Mouse (Mus musculus) frontal cortex, adult 2 months (tissue): Measurements from ENCODE around the gene Ptcd3. TPM values are rescaled to one million over a fixed set of nuclear protein-coding genes. Genes with fewer than 3 reads are reported as not detected.
"Not testable (repeated sequence)": the region's sequence is repeated elsewhere in the genome, so short reads cannot be mapped to it uniquely, and the experiment has no call there.

ENCODE experiments used
- DNase-seq, 2 experiments: peaks; one replicate each; pipeline ENCODE4 v3.0.0; 2022; ENCODE audit warnings: low spot score in 1 of 2; ENCODE audit errors: extremely low spot score in 1 of 2
- polyA plus RNA-seq: library from polyadenylated mRNA; depleted of rRNA; stranded (reverse); fragments of >200 nt; gene quantifications from 2 replicates; pipeline ENCODE4 v1.2.3, GENCODE M21; 2012; rRNA removed

Gene Ptcd3
- 52.4 and 54.8 TPM in 2 replicates for polyA plus RNA-seq

GRCm38 (mm10) chr6:71908481-71909381 is at the start of gene Ptcd3, which contains the start of gene Polr1a:
Gene Ptcd3, minus strand, starts transcription at chr6:71908750.
Gene Polr1a, plus strand, starts transcription at chr6:71909053.
- peak; percentile 84 to 93 for DNase-seq

GRCm38 (mm10) chr6:71951192-71951591 is 42.6 kb upstream of the Ptcd3 start:
- DNase-seq, result no peak

GRCm38 (mm10) chr6:71950592-71950991 is 42.0 kb upstream of the Ptcd3 start:
- DNase-seq, result peak in 1 of 2 experiments; percentile 10

DNA sequence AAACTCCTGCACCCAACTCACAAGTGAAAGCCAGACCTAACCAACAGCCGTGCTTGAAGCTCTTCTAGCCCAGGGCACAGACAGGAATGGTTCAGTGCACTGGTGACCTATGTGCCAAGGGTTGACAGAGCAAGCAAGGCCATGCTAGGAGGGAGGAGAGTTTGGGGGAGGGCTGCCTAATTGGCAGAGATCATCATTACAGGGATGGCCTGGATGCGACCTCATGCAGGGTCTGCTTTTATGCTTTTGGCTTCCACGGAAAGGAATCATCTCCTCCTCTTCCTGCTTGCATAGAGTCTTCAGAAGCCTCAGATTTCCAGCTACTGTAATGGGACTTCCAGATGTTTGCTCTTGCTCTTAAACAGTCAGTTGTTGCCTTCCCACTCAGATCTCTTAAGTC is 41.2 kb upstream of the Ptcd3 start:
- DNase-seq, result no peak

- no peak for DNase-seq
Observed at GRCm38 (mm10) chr6:71946121-71946520, 37.6 kb upstream of the Ptcd3 start.

DNA sequence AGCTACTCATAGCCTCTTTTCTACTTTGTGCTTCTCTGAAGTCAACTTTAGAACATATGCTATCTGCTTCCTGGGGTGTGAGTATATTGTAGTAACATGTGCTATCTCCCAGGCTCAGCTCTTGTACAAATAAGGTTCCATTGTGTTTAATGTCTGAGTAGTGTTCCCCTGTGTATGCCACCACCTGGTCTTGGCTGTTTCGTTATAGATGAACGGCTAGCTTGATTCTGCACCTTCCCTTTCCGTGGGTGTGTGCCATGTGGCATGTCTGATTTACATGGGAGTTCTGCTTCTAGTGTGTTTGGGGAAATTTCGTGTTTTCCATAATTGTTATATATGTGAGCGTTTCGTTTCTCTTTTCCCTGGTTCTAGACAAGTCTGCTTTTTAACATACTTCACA is 36.6 kb upstream of the Ptcd3 start:
- DNase-seq, result peak in 1 of 2 experiments; percentile 16

DNA sequence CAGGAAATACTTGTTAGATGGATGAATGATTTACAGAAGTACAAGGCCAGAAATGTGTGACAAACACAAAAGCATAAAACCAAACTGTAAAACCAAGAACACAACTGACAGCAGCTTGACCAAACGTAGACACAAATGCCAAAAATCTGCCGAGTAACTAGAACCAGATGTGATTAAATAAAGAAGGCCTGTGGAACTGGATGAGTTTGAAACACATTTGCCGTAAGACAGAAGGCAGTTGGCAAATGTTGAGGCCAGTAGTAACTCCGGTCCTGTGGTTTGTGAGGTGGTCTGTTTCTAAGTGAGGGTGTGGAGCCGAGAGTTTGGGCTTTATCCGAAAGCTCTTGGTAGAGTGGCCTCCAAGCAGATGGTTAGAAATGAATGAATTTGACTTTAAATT is 32.4 kb upstream of the Ptcd3 start:
- no peak for DNase-seq

DNA sequence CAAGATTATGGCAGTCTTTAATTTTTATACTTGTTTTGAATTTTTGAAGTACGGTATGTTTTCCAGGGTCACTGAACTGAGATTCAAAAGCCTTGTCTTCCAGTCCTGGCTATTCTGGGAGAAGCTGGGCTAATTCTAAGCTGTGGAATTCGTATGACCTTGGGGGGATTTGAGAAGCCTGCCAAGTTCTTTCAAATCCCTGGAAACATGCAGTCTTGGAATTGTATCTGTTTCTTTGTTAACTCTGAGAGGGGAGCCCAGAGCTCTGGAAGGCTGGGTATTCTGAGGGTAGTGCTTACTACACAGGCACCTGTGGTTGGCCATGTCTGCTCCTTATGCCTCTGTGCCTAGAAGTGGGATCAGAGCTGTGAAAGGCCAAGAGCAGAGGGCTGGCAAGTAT is 27.2 kb upstream of the Ptcd3 start:
- no peak for DNase-seq

DNA sequence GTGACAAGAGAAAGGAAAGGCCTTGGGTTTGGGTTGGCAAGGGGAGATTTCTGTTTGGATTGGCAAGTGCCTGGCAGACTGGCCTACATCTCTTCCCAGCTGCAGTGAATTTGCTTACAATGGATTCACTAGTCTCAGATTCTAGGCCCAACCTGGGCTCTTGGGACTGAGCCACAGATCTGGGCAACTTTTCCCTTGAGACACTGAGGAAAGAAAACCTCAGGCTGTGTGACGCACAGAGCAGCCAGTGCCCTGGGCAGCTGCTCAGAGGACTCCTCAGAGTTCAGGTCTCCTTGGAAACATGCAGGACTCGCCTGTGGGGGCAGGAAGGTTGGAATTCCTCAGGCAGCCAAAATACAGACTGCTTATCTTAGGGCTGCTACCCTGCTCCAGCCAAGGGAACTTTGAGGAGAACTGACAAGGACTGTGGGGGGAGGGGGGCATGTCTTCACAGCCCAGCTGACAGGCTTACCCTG is 25.6 kb upstream of the Ptcd3 start:
- peak in 1 of 2 experiments; percentile 8 for DNase-seq

GRCm38 (mm10) chr6:71932347-71932746 is 23.8 kb upstream of the Ptcd3 start:
- no peak for DNase-seq

DNA sequence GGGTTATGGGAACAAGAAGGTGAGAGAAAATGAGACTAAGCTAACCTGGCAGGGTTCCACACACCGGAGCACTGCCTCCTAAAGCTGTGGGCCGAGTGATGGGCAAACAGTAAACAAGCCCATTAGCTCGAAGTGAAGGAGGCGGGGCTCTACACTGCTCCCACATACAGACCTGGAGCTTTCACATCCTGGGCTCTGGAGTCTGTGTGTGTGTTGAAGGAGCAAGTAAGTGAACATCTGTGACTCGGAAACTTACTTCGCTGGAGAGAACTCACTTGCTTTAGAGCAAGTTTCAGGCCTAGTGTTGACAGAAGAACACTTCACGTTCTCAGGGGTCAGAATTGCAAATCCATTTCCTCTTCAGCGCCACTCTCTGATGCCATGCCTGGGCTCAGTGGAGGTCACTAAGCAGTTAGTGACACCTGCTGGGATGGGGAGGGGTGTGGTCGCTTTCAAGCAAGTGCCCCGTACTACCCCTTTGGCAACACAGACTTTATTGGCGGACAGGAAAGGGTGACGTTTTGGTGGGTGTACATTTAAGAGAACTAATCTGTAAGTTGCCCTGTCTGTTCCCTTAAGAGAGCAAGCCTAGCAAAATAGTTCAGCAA is 22.4 kb upstream of the Ptcd3 start:
- no peak for DNase-seq

DNA sequence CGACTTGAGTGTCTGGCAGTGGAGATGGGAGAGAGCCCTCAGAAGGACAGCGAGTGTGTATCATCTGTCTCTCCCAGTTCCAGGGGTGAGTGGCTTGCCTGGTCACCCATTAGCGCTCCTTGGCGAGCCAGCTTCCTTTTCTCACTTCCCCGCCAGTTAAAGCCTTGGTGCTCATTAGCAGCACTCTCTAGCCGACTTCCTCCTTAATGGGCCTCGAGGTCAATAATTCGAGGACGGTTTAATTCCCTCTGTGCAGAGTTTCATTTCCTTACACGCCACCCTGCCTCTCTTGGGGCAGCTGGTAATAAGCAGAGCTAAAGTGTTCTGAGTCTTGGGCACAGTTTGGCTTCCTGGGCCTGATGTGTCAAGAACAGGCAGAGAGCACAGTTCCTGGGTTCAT is 21.5 kb upstream of the Ptcd3 start:
- DNase-seq, result peak in 1 of 2 experiments; percentile 9

- DNase-seq, result peak in 1 of 2 experiments; percentile 83
Observed at GRCm38 (mm10) chr6:71927911-71928310, 19.4 kb upstream of the Ptcd3 start.

DNA sequence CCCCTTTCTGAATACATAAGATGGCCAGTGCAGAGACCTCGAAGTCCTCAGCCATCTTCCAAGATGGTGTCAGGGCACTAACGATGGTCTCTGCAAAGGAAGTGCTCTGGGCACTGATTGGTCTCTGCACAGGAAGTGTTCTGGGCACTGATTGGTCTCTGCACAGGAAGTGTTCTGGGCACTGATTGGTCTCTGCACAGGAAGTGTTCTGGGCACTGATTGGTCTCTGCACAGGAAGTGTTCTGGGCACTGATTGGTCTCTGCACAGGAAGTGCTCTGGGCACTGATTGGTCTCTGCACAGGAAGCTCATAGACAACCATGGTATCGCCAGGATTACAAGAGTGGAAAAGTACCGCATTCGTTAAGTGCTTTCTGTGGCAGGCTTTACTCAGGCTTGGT is 16.7 kb upstream of the Ptcd3 start:
- DNase-seq, result not testable (repeated sequence)

GRCm38 (mm10) chr6:71920752-71921151 is 12.2 kb upstream of the Ptcd3 start:
- no peak for DNase-seq

DNA sequence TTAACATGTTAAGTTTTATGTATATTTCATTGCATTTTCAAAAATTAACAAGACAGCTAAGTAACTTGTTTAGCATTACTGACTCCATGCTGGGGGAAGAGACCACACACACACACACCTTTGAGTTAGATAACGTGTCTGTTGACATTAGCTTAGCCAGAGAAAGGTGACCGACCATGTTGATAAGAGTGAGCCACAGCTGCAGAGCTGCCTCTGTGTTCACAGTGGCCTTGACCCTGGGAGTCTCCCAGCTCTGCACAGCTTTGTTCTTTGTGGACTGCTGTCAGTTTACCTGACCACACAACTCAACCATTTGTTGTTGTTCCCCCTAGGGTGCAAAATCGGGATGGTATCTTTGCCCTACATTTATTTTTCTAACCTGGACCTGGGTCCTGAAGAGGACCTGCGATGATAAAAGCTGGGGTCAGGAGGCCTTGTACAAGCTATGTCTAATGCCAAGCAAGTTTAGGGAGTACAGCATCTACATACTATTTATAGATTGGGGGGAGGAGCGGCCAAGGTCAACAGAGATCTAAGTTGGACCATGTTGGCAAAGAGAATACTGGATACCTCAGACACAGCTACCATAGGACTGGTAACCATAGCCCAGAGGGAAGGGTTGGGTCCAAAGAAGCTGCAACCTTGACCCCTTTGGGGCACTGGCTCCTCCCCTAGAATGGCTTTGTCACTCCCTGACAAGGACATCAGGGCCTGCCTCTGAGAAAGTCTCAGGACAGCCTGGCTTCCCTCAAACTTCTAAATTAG is 3.3 kb upstream of the Ptcd3 start:
- no peak for DNase-seq

- no peak for DNase-seq
Observed at GRCm38 (mm10) chr6:71909840-71910239, 1.3 kb upstream of the Ptcd3 start.

GRCm38 (mm10) chr6:71909384-71909783 is 834 bp upstream of the Ptcd3 start:
- no peak for DNase-seq

DNA sequence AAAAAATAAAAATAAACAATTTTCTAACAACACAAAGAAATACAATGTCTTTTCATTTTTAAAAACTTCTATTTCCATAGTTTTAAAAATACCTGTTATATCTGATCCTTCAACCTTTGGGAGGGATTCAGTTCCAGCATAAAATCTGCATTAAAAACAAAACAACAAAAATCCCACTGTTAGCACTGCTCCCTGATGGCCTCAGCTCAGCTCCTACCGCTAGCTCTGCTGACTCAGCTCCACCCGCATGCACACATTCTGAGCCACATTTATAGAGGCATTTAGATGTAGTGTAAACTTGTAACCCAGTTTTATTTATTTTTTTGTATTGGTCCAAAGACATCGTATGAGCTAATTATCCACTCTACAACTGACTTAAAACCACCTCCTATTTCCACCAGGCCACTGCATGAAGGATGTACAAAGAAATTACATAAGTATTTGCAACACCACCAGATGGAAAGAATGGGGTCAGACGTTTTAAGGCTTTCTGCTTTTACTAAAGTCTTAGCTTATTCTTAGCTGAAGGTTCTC is 781 bp downstream of the Ptcd3 start:
- DNase-seq, result no peak

DNA sequence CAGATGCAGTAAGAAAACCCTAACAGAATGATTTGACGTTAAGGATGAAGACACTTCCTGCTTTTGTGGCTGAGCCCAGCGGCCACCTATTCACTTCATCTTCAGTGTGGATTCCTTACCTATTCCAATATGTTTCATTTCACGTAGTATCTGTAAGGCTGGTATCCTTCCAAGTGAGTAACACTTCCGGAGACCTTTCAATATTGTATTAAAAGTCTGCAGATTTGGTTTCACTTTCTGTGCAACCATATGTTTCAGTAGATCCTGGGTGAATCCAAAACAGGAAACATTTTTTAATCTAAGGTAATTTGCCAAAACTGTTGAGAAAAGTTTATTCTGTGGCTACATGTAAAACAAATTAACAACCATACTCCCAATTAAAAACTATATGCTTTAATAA is 15.3 kb downstream of the Ptcd3 start:
- no peak for DNase-seq
